Mouse (Mus musculus) forebrain, postnatal 0 days (tissue): ENCODE results near the gene Exosc5. TPM values are rescaled to one million over a fixed set of nuclear protein-coding genes. Genes with fewer than 3 reads are reported as not detected.

Experiments
- ATAC-seq: fragments of 200-750 bp; cut with Nextera tagmentation; 2 replicates; pipeline ENCODE4 v1.8.0; 2017; ENCODE audit warnings: mild to moderate bottlenecking, moderate library complexity
- DNase-seq: peaks from one replicate; pipeline ENCODE4 v3.0.0-alpha.2; 2015
- H3K27ac ChIP-seq: fragments of 300-500 bp; sonication (generic); 2 replicates; pipeline ENCODE4 v1.5.1; 2014; ENCODE audit warnings: low read depth, mild to moderate bottlenecking, antibody characterized with exemption, low read length, moderate library complexity, mixed read lengths
- H3K27me3 ChIP-seq: fragments of 300-500 bp; sonication (generic); 2 replicates; pipeline ENCODE4 v1.6.1; 2014; ENCODE audit warnings: mild to moderate bottlenecking, low read length, mixed read lengths; ENCODE audit not compliant: insufficient read depth
- H3K36me3 ChIP-seq: fragments of 300-500 bp; sonication (generic); 2 replicates; pipeline ENCODE4 v1.6.1; 2014; ENCODE audit warnings: mild to moderate bottlenecking, moderate library complexity; ENCODE audit not compliant: insufficient read depth
- H3K4me1 ChIP-seq: fragments of 300-500 bp; sonication (generic); 2 replicates; pipeline ENCODE4 v1.6.1; 2014; ENCODE audit warnings: antibody characterized with exemption; ENCODE audit not compliant: insufficient read depth
- H3K4me2 ChIP-seq: fragments of 300-500 bp; sonication (generic); 2 replicates; pipeline ENCODE4 v1.6.1; 2014; ENCODE audit warnings: low read depth, mild to moderate bottlenecking, moderate library complexity
- H3K4me3 ChIP-seq: fragments of 300-500 bp; sonication (generic); 2 replicates; pipeline ENCODE4 v1.5.1; 2014; ENCODE audit warnings: low read depth, low read length, mixed read lengths
- H3K9ac ChIP-seq: fragments of 300-500 bp; sonication (generic); 2 replicates; pipeline ENCODE4 v1.6.1; 2014; ENCODE audit warnings: mild to moderate bottlenecking
- H3K9me3 ChIP-seq: fragments of 300-500 bp; sonication (generic); 2 replicates; pipeline ENCODE4 v1.6.1; 2016; ENCODE audit warnings: low read length
- CTCF ChIP-seq: sonication (generic); IDR thresholded peaks from 2 replicates; pipeline ENCODE4 v1.5.1; 2016; ENCODE audit warnings: antibody characterized with exemption, control low read depth, low read depth
- WGBS: fragments of 180-500 bp; shearing (Covaris S2); extraction: QIAGEN DNeasy Blood & Tissue Kit; methylation state at CpG from one replicate; pipeline ENCODE4 v1.1.7; 2014; 5-methylcytosine and 5-hydroxymethylcytosine counted together
- polyA plus RNA-seq: library from polyadenylated mRNA; unstranded; fragments of >200 nt; fragmentation: Nextera tagmentation; extraction: Ambion mirVana; gene quantifications from 2 replicates; pipeline ENCODE4 v1.2.1, GENCODE M21; 2015
- total RNA-seq: library from RNA; depleted of rRNA; stranded (reverse); fragments of >200 nt; gene quantifications from 2 replicates; pipeline ENCODE4 v1.2.3, GENCODE M21; 2014

The Exosc5 gene
- total and polyA plus RNA-seq, 2 experiments from 2014 or later, result 22.9 to 35.2 TPM

DNA sequence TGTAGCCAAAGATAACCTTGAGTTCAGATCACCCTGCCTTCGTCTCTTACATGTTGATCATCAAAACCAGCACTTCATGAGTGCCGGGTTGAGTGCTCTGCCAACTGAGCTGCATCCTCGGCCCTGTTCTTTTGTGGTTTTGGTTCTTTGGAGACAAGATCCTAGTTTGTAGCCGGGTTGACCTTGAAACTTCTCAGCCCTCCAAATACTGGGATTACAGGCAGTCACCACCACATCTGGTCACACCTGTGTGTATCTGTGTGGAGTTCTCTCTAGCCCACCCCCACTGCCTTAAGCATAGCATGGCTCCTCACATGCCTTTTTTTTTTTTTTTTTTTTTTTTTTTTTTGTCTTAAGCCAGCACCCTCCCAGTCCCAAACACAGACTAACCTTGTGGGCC lies 11.1 kb downstream of the Exosc5 start:
- Histone ChIP-seq H3K9me3 (no peaks in the 10 kb centered on the region), H3K9ac (no peak overlapping the region), H3K4me1 (no peaks in the 10 kb centered on the region; the same call in 1 of the 2 replicates), H3K4me2 (no peak overlapping the region), H3K4me3 (no peak overlapping the region), H3K36me3 (peaks cover 18% of the 10 kb centered on the region), H3K27me3 (peaks cover 7% of the 10 kb centered on the region; the same call in 1 of the 2 replicates), H3K27ac (no peak overlapping the region)
- no peak for TF ChIP-seq CTCF
- DNase-seq, result no peak
- ATAC-seq, result no peak
- WGBS, result 92% methylated on average over 4 of the region's 4 CpGs

DNA sequence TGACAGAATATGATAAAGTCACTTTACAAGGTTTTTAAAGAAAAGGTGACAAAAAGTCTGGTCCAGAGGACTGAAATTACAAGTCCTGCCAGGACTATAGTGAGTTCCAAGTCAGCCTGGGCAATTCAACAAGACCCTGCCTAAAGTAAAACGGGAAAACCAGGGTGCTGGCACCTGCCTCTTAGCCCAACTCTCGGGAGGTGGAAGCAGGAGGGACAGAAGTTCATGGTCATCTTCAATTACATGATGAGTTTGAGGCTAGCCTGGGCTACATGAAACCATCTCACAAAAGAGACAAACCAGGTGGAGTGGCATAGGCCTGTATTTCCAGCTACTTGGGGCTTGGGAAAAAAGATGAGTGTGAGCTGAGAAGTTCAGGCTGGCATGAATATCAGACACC lies 12.7 kb downstream of the Exosc5 start:
- H3K4me3 ChIP-seq, result no peak overlapping the region
- no peak for TF ChIP-seq CTCF
- peaks cover 7% of the 10 kb centered on the region; the same call in 1 of the 2 replicates for H3K27me3 ChIP-seq
- H3K9me3 ChIP-seq, result no peaks in the 10 kb centered on the region
- 63% methylated on average over 2 of the region's 2 CpGs for WGBS
- H3K36me3 ChIP-seq, result peaks cover 16% of the 10 kb centered on the region
- no peak overlapping the region for H3K9ac ChIP-seq
- ATAC-seq (no peak), DNase-seq (no peak)
- no peak overlapping the region for H3K27ac ChIP-seq
- H3K4me2 ChIP-seq, result no peak overlapping the region
- peaks cover under 1% of the 10 kb centered on the region; the same call in 1 of the 2 replicates for H3K4me1 ChIP-seq

DNA sequence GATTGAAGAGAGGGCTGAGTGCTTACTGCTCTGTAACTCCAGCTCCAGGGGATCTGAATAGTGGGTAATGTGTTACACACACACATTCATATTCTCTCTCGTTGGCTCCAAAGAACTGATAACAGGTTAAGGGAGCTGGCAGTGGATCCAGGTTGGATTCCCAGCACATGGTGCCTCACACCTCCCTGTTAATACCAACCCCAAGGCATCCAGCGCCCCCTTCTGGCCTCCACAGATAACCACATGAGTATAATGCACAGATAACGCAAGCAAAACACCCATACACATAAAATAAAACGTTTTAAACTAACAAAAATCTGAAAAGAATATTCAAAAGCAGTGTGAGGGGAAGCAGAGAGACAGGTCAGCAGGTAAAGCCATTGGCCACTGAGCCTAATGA lies 13.5 kb downstream of the Exosc5 start:
- DNase-seq (no peak), ATAC-seq (no peak)
- WGBS, result 51% methylated on average over 4 of the region's 4 CpGs
- Histone ChIP-seq H3K4me3 (no peak overlapping the region), H3K27ac (no peak overlapping the region), H3K36me3 (peaks cover 16% of the 10 kb centered on the region), H3K27me3 (peaks cover 7% of the 10 kb centered on the region; the same call in 1 of the 2 replicates), H3K4me1 (peaks cover 4% of the 10 kb centered on the region; the same call in 1 of the 2 replicates), H3K4me2 (no peak overlapping the region), H3K9me3 (no peaks in the 10 kb centered on the region), H3K9ac (no peak overlapping the region)
- 0 out of 2 replicates have a peak, but pooled peaks have one; percentile 5 for TF ChIP-seq CTCF

DNA sequence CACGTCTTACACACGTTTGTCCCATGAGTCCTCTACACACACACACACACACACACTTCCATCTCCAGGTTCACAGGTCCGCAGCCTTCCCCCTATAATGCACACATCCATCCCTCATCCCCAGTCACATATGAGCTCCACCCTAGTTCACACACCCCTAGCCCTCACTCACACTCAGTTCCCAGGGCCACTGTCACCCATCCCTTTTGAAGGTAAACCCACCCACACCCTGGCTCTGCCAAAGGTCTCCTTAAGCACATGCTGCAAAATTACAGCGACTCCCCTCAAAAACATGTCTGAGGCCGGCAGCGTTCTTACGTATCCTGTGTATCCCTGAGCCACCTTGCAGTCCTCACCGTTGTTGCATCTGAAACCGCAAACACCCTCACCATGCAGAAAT lies 15.3 kb downstream of the Exosc5 start:
- TF ChIP-seq CTCF, result no peak
- DNase-seq (no peak), ATAC-seq (no peak)
- WGBS, result 27% methylated on average over 9 of the region's 9 CpGs
- H3K4me3 ChIP-seq, result peak overlapping the region; percentile 38
- peaks cover 1% of the 10 kb centered on the region; the same call in 1 of the 2 replicates for H3K36me3 ChIP-seq
- peak overlapping the region; percentile 55; the same call in 1 of the 2 replicates for H3K9ac ChIP-seq
- no peak overlapping the region for H3K27ac ChIP-seq
- peaks cover 7% of the 10 kb centered on the region; the same call in 1 of the 2 replicates for H3K27me3 ChIP-seq
- H3K4me1 ChIP-seq, result peaks cover 4% of the 10 kb centered on the region; the same call in 1 of the 2 replicates
- H3K4me2 ChIP-seq, result peak overlapping the region; percentile 58
- H3K9me3 ChIP-seq, result no peaks in the 10 kb centered on the region

DNA sequence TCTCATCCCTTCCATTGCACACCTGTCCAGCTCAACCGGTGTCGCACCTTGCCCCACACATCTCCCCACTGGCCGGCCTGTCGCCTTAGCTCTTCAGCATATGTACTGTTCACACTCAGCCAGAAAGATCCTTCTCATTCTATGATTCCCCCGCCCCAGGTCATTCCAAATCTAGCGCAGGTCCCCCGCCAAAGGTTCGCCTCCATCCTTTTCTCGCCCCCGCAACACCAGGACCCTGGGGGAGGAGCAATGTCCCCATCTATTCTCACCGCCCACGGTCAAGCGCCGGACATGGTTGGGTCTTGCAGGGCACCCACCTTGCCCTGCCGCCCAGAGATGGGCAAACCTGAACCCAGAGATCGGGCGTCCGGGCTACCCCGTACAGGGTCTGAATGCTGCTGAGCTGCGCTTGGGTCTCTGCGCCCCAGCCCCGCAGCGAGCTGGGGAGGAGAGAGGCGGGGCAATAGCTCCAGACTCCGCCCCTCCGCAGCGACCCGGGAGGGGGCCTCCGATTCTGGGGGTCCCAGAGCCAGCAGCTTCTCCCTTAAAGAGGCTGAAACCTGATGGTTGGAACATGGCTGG lies 15.8 kb downstream of the Exosc5 start, which contains the start of gene Tmem91:
TSS of gene Tmem91 (minus strand) at position 448 of the 582 bp plus-strand sequence.
- DNase-seq, result no peak
- WGBS, result 4% methylated on average over 29 of the region's 29 CpGs
- Histone ChIP-seq H3K9ac (peak within 1 kb of the TSS; percentile 55), H3K4me2 (peak within 1 kb of the TSS; percentile 58), H3K36me3 (no peaks in the 10 kb centered on the region), H3K27me3 (peaks cover 7% of the 10 kb centered on the region; the same call in 1 of the 2 replicates), H3K4me3 (peak within 1 kb of the TSS; percentile 38), H3K9me3 (no peaks in the 10 kb centered on the region), H3K4me1 (peaks cover 4% of the 10 kb centered on the region; the same call in 1 of the 2 replicates), H3K27ac (no peak within 1 kb of the TSS)
- ATAC-seq, result peak; percentile 28; the same call in 1 of the 2 replicates
- TF ChIP-seq CTCF, result no peak

DNA sequence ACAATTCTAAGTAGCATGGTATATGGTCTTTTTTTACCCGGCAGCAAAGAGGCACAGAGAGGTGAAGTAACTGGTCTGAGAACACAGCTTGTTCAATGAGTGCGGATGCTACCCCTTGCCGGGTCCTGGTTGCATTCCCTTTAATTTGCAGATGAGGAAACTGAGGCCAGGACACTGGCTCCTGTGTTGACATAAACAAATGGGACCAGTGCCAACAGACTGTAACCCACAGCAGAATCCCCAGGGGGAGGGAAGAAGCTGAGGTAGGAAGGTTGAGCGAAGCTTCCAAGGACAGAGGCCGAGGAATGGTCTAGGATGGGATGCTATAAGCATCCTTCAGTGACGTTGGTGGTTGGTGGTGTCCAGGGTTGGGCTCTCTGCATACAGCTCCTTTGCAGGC lies 16.4 kb downstream of the Exosc5 start:
- Histone ChIP-seq H3K4me1 (peaks cover 8% of the 10 kb centered on the region; the same call in 1 of the 2 replicates), H3K9ac (peak overlapping the region; percentile 55), H3K27me3 (peaks cover 7% of the 10 kb centered on the region; the same call in 1 of the 2 replicates), H3K9me3 (no peaks in the 10 kb centered on the region), H3K4me3 (peak overlapping the region; percentile 38), H3K36me3 (no peaks in the 10 kb centered on the region), H3K4me2 (peak overlapping the region; percentile 58), H3K27ac (no peak overlapping the region)
- ATAC-seq (no peak), DNase-seq (no peak)
- no peak for TF ChIP-seq CTCF
- WGBS, result 43% methylated on average over 6 of the region's 6 CpGs

DNA sequence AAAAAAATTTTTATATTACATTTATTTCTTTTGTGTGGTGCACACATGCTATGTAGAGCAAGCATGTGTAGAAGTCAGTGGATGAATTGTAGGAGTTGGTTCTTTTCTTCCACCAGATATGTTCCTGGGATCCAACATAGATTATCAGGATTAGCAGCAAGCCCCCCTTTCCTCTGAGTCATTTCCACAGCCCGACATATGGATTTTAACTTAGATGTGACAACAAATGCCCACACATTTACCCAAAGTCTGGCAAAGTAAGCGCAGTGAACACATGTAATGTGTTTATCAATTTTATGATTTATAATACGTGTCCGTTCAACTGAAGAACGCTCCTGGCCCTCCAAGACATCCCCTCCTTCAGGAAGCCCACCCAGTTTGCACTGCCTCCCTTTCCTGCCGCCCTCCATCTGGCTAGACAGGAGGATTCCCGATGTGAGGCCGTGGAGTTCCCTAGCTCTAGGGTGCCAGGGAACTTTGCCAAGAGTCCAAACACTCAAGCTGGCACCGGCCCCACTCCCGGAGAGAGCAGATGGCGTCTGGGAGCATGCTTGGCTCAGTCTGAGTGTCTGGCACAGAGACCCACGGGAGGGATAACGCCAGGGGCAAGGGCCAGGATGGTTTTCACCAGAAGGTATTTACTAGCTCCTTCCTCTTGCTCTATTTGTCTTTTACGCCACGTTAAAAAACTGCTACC lies 17.3 kb downstream of the Exosc5 start:
- no peak for TF ChIP-seq CTCF
- H3K9ac ChIP-seq, result no peak overlapping the region
- ATAC-seq, result peak; percentile 69
- peak; percentile 97 for DNase-seq
- peaks cover 10% of the 10 kb centered on the region for H3K4me1 ChIP-seq
- H3K27me3 ChIP-seq, result peaks cover 7% of the 10 kb centered on the region; the same call in 1 of the 2 replicates
- no peaks in the 10 kb centered on the region for H3K9me3 ChIP-seq
- no peaks in the 10 kb centered on the region for H3K36me3 ChIP-seq
- H3K27ac ChIP-seq, result peak overlapping the region; percentile 74
- H3K4me2 ChIP-seq, result no peak overlapping the region
- no peak overlapping the region for H3K4me3 ChIP-seq
- WGBS, result 21% methylated on average over 15 of the region's 15 CpGs
